Mouse (Mus musculus) kidney, postnatal 4 days (tissue): Measurements from ENCODE around the gene Srpk2.
"Not testable (repeated sequence)": the region's sequence is repeated elsewhere in the genome, so short reads cannot be mapped to it uniquely, and the experiment has no call there.

ENCODE experiments used
- DNase-seq, 2 experiments: peaks; one replicate each; pipeline ENCODE4 v3.0.0; 2021; ENCODE audit warnings: mixed read lengths in 2 of 2

The Srpk2 gene

GRCm38 (mm10) chr5:23684517-23684916, at the start of gene Srpk2:
Srpk2 (minus strand) TSS chr5:23684617.
- no peak for DNase-seq

GRCm38 (mm10) chr5:23721956-23722355, 37.5 kb upstream of the Srpk2 start:
- no peak for DNase-seq

GRCm38 (mm10) chr5:23718881-23719328, 34.5 kb upstream of the Srpk2 start:
- DNase-seq, result no peak

DNA sequence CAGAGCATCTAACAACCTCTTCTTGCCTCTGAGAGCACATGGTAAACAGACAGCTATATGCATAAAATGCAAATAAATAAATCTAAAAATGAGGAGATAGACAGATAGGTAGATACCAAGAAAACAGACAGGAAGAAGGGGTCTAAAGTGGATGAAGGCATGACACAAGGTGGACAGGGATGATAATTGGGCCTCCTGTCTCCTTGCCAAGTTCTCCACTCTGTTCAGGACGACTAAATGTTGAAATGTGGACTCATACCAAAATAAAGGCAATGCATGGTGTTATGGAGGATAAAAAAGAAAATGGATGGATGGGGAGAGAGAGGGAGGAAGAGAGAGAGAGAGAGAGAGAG, 33.7 kb upstream of the Srpk2 start:
- no peak for DNase-seq

DNA sequence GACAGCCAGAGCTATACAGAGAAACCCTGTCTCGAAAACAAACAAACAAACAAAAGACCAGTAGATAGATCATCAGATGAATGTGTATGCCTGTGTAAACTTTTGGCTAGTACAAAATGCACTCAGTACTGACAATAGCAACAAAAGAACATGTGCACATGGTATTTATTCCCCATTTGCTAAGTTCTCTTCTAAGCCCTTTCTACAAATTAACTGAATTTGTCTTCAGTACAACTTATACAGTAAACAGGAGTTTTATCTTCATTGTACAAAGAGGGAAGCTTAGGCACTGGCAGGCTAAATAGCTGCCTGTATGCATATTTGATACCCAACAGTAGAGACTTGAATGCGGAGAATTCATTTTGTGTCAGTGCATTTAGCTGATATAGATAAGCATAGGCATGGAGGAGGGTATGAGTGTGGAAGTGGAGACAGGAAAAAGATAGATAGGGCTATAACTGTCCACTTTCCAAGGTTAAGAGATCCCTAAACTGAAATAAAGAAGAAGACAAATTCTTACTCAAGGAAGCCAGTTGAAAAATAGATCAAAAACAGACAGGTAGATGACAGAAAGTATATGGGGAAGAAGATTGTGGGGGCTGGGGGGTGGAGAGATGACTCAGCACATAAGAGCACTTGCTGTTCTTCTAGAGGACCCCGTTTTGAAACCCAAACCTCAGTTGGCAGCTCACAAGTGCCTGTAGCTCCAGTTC, 33.2 kb upstream of the Srpk2 start:
- no peak for DNase-seq

GRCm38 (mm10) chr5:23713401-23714335, 29.3 kb upstream of the Srpk2 start:
- DNase-seq, result no peak

DNA sequence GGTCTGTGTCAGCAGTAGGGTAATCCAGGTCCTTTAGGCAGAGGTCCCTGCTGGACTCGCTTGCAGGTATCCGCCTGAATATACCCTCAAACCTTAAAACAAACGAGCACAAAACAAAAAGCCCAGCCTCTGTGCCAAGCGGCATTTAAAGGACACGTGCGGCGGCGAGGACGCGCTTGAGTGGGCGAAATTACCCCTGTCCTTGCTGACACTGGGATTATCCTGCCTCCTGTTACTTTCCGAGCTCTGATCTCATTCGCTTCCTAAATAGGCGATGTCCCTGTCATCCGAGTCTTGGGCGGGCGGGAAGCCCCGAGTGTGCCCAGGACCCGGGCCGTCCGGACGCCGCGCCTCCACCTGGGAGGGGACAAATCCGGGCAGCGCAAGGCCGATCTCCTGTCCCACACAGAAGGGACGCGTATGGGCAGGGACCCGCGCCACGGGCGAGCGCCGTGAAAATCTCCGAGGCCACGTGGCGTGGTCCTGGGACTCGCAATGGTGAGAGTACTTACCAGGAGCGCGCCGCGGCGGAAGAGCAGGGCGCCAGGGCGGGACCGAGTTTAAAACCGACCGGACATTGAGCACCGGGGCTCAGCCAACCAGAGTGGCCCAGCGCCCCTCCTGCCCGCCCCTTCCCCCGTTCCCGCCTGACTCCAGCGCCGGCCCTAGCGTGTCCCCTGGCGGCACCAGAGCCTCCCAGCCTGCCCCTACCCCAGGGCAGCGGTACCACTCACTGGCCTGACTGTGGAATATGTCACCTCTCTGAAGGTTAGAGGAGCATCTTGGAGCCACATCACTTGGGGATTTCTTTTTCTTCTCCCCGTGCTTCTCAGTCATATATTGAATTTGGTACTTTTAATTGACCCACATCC, 27.9 kb upstream of the Srpk2 start:
- peak; percentile 85 to 90 for DNase-seq

- peak; percentile 4 to 22 for DNase-seq
These were observed 27.3 kb upstream of the Srpk2 start for GRCm38 (mm10) chr5:23711671-23712129.

DNA sequence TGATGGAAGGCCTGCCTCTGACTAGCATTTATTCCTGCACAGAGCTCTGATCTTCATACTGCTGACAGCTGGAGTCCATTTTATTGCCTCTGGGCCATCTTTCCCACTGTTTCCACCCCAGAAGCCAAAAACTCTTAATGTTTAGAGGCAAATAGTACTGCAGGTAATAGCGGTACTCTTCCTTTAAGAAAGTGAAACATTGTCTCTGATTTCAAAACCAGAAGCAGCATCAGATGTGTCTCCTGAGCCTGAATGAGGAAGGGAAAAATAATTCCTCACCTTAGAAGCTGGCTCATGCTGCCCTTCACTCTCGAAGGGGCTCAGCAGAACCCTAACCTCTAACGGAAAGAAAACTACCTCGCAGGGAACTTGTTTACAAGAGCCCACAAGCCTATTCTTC, 26.8 kb upstream of the Srpk2 start:
- DNase-seq, result no peak

DNA sequence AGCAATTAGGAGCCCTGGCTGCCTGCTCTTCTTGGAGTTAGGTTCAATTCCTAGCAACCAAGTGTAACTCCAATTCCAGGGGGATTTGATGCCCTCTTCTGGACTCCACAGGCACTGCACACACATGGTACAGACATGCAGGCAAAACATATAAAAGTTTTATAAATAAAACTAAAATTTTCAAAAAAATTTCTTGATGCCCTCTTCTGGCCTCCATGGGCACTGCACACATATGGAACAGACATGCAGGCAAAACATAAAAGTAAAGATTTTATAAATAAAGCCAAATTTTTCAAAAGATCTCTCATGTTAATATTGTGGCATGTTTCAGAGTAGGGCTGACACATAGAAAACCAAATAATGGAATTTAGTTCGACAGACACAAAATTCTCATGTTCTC, 25.2 kb upstream of the Srpk2 start:
- no peak for DNase-seq

GRCm38 (mm10) chr5:23706601-23707597, 22.5 kb upstream of the Srpk2 start:
- DNase-seq, result not testable (repeated sequence)

- no peak for DNase-seq
These were observed 13.0 kb upstream of the Srpk2 start for GRCm38 (mm10) chr5:23697457-23697856.

- DNase-seq, result no peak
These were observed 986 bp downstream of the Srpk2 start for GRCm38 (mm10) chr5:23683431-23683830.

DNA sequence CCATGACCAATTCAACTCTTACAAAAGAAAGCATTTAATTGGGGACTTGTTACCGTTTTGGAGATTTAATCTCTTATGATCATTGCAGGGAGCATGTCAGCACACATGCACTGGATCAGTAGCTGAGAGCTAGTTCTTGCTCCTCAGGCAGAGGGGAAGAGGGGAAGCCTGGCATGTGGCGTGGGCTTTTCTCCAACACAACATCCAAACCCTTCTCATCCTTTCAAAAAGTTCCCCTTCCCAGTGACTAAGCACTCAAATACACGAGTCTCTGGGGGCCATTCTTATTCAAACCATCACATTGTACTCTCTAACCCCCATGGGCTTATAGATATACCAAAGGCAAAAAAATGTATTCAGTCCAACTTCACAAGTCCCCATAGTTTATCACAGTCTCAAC, 5.4 kb downstream of the Srpk2 start:
- DNase-seq, result no peak

GRCm38 (mm10) chr5:23677883-23678282, 6.5 kb downstream of the Srpk2 start:
- no peak for DNase-seq

DNA sequence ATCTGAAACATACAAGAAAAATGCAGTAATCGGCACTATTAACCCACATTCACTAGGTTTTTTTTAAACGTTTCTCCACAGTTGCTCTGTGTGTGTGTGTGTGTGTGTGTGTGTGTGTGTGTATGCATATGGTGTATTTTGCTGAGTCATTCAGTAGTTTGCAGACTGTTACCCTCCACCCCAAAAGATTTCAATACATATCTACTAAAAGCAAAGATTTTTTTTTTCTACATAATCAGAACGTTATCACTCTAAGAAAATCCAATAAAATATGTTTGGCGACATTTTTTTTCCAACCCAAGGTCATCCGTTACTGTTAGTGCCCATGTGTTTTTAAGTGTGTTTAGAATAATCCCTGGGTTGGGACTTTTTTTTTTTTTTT, 7.4 kb downstream of the Srpk2 start:
- DNase-seq, result no peak

DNA sequence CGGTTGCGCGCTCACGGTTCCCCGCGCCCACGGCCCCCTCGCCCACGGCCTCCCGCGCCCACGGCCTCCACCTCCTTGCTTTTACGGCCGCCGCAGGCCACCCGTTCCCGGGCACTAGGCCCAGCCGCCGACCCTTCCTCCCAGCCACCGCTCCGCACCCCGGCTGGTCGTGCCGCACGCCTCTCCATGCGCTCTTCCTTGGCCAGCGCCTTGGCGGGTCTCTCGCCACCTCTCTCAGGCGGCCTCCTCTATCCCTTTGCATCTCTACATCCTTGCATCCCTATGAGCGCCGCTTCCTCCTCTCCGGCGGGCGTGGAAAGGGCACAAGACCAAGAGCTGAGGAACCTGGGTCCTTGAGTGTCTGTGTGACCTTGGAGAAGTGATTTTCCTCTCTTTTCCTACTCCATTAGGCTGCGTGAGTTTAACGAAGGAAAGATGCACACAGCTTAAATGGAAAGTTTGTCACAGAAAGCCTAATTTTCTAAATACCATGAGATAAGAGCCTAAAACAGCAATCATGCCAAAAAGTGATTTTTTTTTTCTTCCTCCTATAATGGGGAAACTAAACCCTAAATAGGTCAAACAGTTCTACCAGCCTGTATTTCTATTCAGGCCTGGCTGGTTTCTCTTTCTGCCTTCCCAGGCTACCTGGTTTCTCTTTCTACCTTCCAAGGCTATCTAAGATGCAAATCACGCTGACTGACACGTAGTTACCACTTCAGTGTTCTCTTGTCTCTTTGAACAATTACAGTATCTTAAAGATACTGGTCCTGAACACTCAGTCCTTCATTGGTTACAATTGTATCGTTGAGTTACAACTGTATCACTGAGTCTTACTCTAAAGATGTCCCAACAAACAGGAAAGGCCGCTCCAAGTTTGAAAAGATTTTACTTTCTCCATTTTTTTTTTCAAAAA, 8.0 kb downstream of the Srpk2 start:
- peak; percentile 60 to 70 for DNase-seq

DNA sequence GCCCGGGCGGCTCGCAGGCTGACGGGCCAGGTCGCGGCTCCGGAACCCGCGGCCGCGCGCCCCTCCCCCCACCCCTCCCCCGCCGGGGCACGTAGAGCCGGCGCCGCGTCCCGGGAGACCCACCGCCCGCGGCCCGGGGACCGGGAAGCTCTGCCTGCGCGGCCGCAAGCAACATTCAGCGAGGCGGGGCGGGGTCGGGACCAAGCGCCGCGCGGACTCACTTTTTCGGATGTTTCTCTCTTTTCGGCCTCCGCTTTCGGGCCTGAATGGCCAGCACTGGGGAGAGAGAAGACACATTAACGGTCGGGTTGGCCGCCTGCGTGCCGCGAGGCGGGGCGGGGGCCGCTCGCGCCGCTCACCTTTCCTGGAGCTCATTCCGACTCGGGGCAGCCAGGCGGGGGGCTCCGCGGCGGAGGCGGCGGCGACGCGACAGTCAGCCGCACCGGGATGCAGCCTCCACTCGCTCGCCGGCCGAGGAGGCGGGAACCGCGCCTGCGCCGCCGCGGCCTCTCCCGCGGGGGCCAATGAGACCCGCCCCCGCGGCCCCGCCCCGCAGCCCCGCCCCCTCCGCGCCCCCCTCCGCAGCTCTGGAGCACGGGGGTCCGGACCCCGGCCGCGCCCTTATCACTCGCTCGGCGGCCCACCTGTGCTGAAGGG, 8.8 kb downstream of the Srpk2 start:
- DNase-seq, result peak; percentile 79 to 86

DNA sequence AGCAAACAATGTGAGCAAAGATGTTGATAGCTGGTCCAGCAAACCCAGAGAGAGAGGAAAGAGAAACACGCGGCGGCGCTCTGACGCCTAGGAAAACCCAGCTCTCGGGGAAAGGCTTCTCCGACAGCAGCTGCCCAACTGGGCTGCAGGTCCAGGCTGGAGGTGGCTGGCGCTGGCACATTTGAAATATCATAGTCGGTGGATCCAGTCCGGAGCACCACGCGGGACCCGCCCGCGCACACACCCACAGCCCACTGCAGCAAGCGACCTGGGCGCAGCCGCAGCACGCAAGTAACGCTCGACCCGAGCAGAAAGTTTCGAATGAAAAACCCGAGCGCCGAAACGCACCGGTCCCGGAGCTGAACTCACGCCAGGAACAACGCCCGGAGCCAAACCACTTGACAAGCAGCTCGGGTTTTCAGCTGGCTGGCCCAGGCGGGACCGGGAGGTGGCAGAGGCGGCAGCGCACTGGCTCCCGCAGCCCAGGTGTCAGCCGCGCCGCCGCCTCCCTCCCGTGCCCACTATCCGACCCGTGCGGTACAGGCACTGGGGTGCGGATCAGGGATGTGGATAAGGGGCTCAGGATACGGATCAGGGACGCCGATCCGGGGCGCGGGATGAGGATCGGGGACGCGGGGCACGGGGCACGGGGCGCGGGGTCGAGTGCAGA, 9.5 kb downstream of the Srpk2 start:
- DNase-seq, result peak; percentile 69 to 77
